Mouse (Mus musculus): ENCODE results near the gene Lcn2. TPM values are rescaled to one million over a fixed set of nuclear protein-coding genes. Genes with fewer than 3 reads are reported as not detected.

Lcn2 gene
- not detected in 2 replicates for polyA plus RNA-seq (2014; fragmentation: Nextera tagmentation; extraction: Ambion mirVana)

DNA sequence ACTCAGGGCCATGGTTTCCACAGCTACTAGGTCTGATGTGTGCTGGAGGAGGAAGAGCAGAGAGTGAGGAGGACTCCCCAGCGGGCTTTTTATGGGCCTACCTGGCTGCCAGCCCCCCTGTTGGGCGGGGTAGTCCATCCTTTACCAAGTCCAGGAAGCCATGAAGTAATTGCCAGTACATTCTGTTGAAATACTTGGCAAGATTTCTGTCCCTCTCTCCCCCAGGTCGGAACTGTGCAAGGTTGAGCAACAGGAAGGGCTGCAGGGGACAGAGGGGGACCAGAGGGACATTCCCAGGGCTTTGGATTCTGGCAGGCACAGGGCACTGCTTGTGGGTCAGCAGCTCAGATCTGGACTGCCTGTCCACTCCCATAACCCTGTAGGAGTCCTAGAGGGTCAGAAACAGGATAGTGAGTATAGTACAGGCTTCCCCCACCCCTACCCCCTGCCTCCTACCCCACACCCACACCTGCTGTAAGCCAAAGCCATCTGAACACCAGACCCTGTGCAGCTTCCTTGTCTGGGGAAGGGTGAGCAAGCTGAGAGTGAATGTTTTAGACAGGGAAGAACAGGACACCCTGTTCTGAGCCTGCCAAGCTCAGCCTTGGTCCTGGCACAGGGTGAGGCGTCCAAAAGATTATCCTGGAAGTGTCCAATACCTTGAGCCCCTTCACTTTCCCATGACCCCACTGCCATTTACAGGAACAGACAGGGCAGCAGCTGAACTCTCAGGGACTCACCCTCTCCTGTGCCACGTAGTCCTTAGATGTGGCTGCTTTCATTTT, at the start of gene Lcn2:
Gene Lcn2, minus strand, starts transcription at position 547 of the 785 bp plus-strand sequence.
- H3K9ac ChIP-seq (replicated peaks; ENCODE audit: low read length) = no peak within 1 kb of the TSS
- H3K4me2 ChIP-seq (ENCODE audit: low read length) = no peak within 1 kb of the TSS
- no peak for DNase-seq
- H3K4me1 ChIP-seq (ENCODE audit: control insufficient read depth, insufficient read depth, low read length) = no peaks in the 10 kb centered on the region
- no peaks in the 10 kb centered on the region for H3K36me3 ChIP-seq (ENCODE audit: control insufficient read depth, insufficient read depth, low read length)
- WGBS = 70% methylated on average over 5 of the region's 5 CpGs
- no peaks in the 10 kb centered on the region for H3K27me3 ChIP-seq (ENCODE audit: control insufficient read depth, insufficient read depth, low read length)
- no peak for ATAC-seq (ENCODE audit: low FRiP score, low TSS enrichment)
- no peaks in the 10 kb centered on the region for H3K9me3 ChIP-seq (ENCODE audit: control insufficient read depth, low read length)
- H3K4me3 ChIP-seq (replicated peaks; ENCODE audit: low read depth, low read length) = no peak within 1 kb of the TSS
- no peak within 1 kb of the TSS for H3K27ac ChIP-seq (replicated peaks; ENCODE audit: low read depth, low read length)

DNA sequence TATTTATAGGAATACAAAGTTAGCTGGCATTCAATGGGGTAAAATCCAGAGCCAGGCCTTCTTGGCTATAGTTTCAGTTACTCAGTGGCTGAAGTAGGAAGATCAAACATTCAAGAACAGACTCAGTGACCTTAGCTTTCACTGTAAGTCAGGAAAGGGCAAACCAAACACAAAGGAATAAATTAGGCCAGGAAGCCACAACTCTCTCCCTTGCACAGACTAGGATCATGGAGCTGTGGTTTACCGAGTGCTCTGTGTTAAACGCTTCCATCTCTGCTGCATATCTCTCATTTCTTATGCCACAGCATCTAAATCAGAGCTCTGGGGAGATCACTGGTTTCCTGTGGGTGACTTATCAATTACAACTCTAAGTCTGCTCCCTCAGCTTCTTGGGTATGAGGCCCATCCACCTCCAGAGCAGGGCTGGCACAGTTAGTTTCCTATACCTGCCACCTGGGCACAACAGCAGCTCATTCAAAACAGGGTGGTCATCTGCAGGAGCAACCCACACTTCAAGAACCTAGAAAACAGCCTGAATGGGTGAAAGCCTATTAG, 49.6 kb upstream of the Lcn2 start:
- ATAC-seq (ENCODE audit: low FRiP score, low TSS enrichment) (no peak), DNase-seq (no peak)
- Histone ChIP-seq H3K4me1 (ENCODE audit: control insufficient read depth, insufficient read depth, low read length) (peaks cover 6% of the 10 kb centered on the region; the same call in 1 of the 2 replicates), H3K36me3 (ENCODE audit: control insufficient read depth, insufficient read depth, low read length) (no peaks in the 10 kb centered on the region), H3K9me3 (ENCODE audit: control insufficient read depth, low read length) (no peaks in the 10 kb centered on the region), H3K27me3 (ENCODE audit: control insufficient read depth, insufficient read depth, low read length) (no peaks in the 10 kb centered on the region), H3K4me2 (ENCODE audit: low read length) (no peak overlapping the region), H3K4me3 (replicated peaks; ENCODE audit: low read depth, low read length) (no peak overlapping the region), H3K9ac (replicated peaks; ENCODE audit: low read length) (no peak overlapping the region), H3K27ac (replicated peaks; ENCODE audit: low read depth, low read length) (0 out of 2 replicates have a peak overlapping the region, but pooled peaks have one; percentile 41)
- 57% methylated on average over 2 of the region's 2 CpGs for WGBS

DNA sequence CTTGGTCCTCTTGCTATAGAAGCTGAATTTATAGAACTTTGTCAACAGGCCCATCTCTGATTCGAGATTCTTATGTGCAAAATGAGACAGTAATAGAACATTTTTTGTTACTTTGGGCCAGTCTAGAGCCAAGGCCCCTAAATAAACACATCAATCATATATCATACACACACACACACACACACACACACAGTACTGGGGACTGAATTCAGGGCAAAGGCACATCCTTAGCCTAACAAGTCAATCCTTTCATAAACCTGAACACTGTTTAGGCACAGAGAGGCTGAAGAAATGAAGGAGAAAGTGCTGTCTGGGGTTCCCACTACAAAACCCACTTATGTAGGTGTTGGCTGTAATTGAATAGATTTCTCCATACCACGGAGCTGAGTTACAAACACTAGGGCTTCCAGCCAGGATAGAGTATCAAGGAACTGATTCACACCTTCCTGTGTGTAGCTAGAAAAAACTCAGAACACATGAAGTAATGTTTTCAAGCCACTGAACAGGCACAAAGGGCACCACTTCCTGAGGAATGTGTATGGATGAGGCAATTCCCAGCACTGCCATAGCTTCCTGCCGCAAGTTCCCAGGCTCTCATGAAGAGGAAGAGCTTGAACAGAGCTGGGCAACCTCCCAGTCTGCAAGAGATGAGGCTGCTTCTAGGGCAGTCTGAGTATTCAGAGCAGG, 48.8 kb upstream of the Lcn2 start:
- no peaks in the 10 kb centered on the region for H3K27me3 ChIP-seq (ENCODE audit: control insufficient read depth, insufficient read depth, low read length)
- no peaks in the 10 kb centered on the region for H3K9me3 ChIP-seq (ENCODE audit: control insufficient read depth, low read length)
- no peak overlapping the region for H3K4me2 ChIP-seq (ENCODE audit: low read length)
- no peak for ATAC-seq (ENCODE audit: low FRiP score, low TSS enrichment)
- H3K27ac ChIP-seq (replicated peaks; ENCODE audit: low read depth, low read length) = 0 out of 2 replicates have a peak overlapping the region, but pooled peaks have one; percentile 41
- no peak overlapping the region for H3K9ac ChIP-seq (replicated peaks; ENCODE audit: low read length)
- WGBS = 78% methylated on average over 3 of the region's 3 CpGs
- no peak overlapping the region for H3K4me3 ChIP-seq (replicated peaks; ENCODE audit: low read depth, low read length)
- DNase-seq = no peak
- H3K4me1 ChIP-seq (ENCODE audit: control insufficient read depth, insufficient read depth, low read length) = peaks cover 6% of the 10 kb centered on the region; the same call in 1 of the 2 replicates
- H3K36me3 ChIP-seq (ENCODE audit: control insufficient read depth, insufficient read depth, low read length) = no peaks in the 10 kb centered on the region

DNA sequence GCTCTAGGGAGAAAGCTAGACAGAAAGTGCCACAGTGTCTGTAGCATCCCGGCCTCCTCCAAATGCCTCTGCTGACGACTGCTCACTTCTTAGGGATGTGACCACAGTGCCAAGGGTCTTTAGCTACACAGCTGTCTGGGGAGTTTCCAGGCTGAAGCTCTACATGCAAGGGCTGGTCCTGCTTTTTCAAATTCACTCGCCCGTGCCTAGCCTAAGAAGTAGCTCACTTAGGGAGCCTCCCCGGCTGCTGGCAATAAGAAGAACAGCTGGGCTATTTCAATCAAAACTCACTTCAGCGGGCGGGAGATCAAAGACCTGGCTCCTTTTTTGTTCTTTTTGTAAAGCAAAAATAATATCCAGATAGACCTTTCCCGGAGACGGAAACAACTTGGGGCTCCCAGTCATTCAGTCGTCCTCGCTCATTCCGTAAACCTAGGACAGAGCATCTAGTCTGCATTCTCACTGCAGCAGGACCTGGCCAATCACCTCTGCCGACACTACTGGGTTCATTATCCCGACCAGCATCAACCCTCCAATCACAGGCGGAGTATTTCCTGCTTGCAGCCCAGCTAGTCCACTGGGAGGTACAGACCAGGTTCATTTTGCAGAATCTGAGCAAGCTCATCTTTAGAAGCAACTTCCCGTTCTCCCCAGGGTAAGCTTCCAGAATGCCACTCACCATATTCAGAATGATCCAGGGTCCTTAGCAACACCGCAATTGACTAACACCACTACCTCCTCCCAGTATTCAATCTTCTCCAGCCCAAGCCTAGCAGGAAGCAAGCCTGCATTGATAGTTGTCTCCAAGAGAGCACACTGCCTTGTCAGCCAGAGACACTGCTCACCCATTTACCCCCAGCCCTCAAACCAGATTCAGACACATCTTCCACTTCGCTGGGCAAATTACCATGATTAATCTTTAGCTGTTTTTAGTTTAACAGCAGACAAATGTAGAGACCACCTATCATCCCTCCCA, 42.9 kb upstream of the Lcn2 start:
- H3K4me2 ChIP-seq (ENCODE audit: low read length) = peak overlapping the region; percentile 91
- H3K36me3 ChIP-seq (ENCODE audit: control insufficient read depth, insufficient read depth, low read length) = no peaks in the 10 kb centered on the region
- DNase-seq = peak; percentile 96
- peak overlapping the region; percentile 89 for H3K27ac ChIP-seq (replicated peaks; ENCODE audit: low read depth, low read length)
- peak overlapping the region; percentile 77 for H3K9ac ChIP-seq (replicated peaks; ENCODE audit: low read length)
- no peaks in the 10 kb centered on the region for H3K27me3 ChIP-seq (ENCODE audit: control insufficient read depth, insufficient read depth, low read length)
- H3K4me3 ChIP-seq (replicated peaks; ENCODE audit: low read depth, low read length) = peak overlapping the region; percentile 57
- no peaks in the 10 kb centered on the region for H3K9me3 ChIP-seq (ENCODE audit: control insufficient read depth, low read length)
- WGBS = 5% methylated on average over 18 of the region's 18 CpGs
- peak; percentile 95 for ATAC-seq (ENCODE audit: low FRiP score, low TSS enrichment)
- peaks cover 43% of the 10 kb centered on the region for H3K4me1 ChIP-seq (ENCODE audit: control insufficient read depth, insufficient read depth, low read length)

DNA sequence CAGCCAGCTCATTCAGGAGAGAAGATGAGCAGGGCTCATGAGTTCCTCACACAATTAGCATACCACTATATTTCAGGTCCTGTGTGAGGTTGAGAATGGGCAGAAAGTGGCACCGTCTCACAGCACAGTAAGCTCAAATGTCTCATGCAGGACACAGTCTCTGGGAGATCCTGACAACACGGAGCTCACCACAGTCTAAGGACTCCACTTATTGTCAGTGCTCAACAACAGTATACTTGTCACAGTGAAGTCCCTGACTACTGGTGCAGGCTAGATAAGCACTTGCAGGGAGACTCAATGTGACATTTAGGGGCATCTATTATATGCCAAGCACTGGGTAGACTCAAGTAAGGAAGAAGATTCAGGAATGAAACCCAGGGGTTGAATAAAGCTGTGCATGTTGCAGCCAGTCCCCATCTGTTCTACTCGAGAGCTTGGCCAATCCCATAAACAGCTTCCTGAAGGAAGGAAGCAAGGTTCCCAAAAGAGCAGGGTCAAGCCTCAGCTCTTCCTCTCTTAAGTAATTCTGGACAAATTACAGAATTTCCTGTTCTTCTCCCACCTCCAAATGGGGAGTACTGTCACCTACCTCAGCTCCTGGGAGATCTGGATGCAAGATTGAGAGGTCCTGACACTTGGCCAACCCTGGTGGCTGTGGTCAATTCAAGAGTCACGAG, 41.3 kb upstream of the Lcn2 start:
- H3K9ac ChIP-seq (replicated peaks; ENCODE audit: low read length) = peak overlapping the region; percentile 77
- WGBS = 85% methylated on average over 4 of the region's 4 CpGs
- H3K36me3 ChIP-seq (ENCODE audit: control insufficient read depth, insufficient read depth, low read length) = no peaks in the 10 kb centered on the region
- H3K4me2 ChIP-seq (ENCODE audit: low read length) = peak overlapping the region; percentile 91
- no peaks in the 10 kb centered on the region for H3K27me3 ChIP-seq (ENCODE audit: control insufficient read depth, insufficient read depth, low read length)
- H3K27ac ChIP-seq (replicated peaks; ENCODE audit: low read depth, low read length) = peak overlapping the region; percentile 85
- ATAC-seq (ENCODE audit: low FRiP score, low TSS enrichment) (no peak), DNase-seq (no peak)
- peaks cover 43% of the 10 kb centered on the region for H3K4me1 ChIP-seq (ENCODE audit: control insufficient read depth, insufficient read depth, low read length)
- H3K9me3 ChIP-seq (ENCODE audit: control insufficient read depth, low read length) = no peaks in the 10 kb centered on the region
- H3K4me3 ChIP-seq (replicated peaks; ENCODE audit: low read depth, low read length) = peak overlapping the region; percentile 57

DNA sequence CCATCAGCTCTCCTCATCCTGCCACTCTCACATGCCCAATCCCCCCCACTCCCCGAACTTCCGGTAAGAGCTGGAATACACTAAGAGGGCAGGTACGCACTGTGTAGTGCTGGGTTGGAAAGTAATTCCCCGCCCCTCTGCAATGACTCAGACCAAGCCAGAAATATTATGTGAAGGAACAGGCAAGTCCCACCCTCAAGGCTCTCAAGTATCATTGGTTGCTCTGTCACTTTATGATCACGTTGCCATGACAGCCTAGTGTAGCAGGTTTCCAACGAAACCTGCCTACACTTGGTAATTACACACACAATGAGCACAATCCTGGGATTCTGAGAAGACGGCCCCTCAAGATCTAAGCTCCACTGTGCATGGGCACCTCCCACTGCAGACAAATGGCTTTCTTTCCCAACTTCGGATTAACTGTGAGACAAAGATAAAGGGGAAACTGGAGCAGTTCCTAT, 40.2 kb upstream of the Lcn2 start:
- no peaks in the 10 kb centered on the region for H3K9me3 ChIP-seq (ENCODE audit: control insufficient read depth, low read length)
- H3K27me3 ChIP-seq (ENCODE audit: control insufficient read depth, insufficient read depth, low read length) = no peaks in the 10 kb centered on the region
- H3K27ac ChIP-seq (replicated peaks; ENCODE audit: low read depth, low read length) = peak overlapping the region; percentile 85
- H3K4me2 ChIP-seq (ENCODE audit: low read length) = peak overlapping the region; percentile 91
- H3K4me3 ChIP-seq (replicated peaks; ENCODE audit: low read depth, low read length) = peak overlapping the region; percentile 57
- 38% methylated on average over 8 of the region's 8 CpGs for WGBS
- ATAC-seq (ENCODE audit: low FRiP score, low TSS enrichment) (peak; percentile 53), DNase-seq (peak; percentile 79)
- H3K36me3 ChIP-seq (ENCODE audit: control insufficient read depth, insufficient read depth, low read length) = no peaks in the 10 kb centered on the region
- H3K4me1 ChIP-seq (ENCODE audit: control insufficient read depth, insufficient read depth, low read length) = peaks cover 54% of the 10 kb centered on the region
- H3K9ac ChIP-seq (replicated peaks; ENCODE audit: low read length) = peak overlapping the region; percentile 77

DNA sequence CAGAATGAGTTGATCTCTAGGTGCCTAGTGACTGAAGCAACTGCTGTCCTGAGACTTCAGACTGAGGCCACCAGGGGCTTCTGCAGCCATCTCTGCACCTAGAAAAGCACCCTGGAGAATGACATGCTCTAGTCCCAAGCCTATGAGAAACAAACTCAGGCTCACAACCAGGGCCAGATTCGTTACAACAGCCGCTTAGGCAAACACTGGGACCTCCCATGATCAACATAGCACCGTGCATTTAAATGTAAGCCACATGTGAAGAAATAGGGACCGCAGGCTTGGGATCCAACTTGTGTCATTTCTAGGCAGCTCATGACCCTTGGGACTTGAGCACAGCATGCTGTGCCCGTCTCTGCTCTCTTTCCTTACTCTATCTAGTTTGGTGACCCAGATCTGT, 39.7 kb upstream of the Lcn2 start:
- no peak for DNase-seq
- ATAC-seq (ENCODE audit: low FRiP score, low TSS enrichment) = no peak
- Histone ChIP-seq H3K27me3 (ENCODE audit: control insufficient read depth, insufficient read depth, low read length) (no peaks in the 10 kb centered on the region), H3K9me3 (ENCODE audit: control insufficient read depth, low read length) (no peaks in the 10 kb centered on the region), H3K4me2 (ENCODE audit: low read length) (peak overlapping the region; percentile 91), H3K9ac (replicated peaks; ENCODE audit: low read length) (no peak overlapping the region), H3K4me3 (replicated peaks; ENCODE audit: low read depth, low read length) (no peak overlapping the region; the same call in 1 of the 2 replicates), H3K27ac (replicated peaks; ENCODE audit: low read depth, low read length) (peak overlapping the region; percentile 85; the same call in 1 of the 2 replicates), H3K4me1 (ENCODE audit: control insufficient read depth, insufficient read depth, low read length) (peaks cover 59% of the 10 kb centered on the region), H3K36me3 (ENCODE audit: control insufficient read depth, insufficient read depth, low read length) (no peaks in the 10 kb centered on the region)
- 89% methylated on average over 5 of the region's 5 CpGs for WGBS
